Comparison of ENCODE assay signal across 12 mouse cellular contexts in genomic region chr7:135212505-135212904, GRCm38 (mm10). TPM values are rescaled to one million over a fixed set of nuclear protein-coding genes. Genes with fewer than 3 reads are reported as not detected.
DNase-seq lines count a peak whose midpoint lies in the region; ATAC-seq and TF ChIP-seq lines count a peak whose summit lies in the region.
"Had no signal": no experiment of that assay in that cellular context is flagged by ENCODE, and none has a peak within 500 bp of the region (broad histone marks: within the 10 kb centered on the region; RNA-seq: fewer than 3 reads in every experiment).

No protein-coding gene starts in this region.

- no peak overlapping the region for H3K9ac ChIP-seq in lung, embryonic 15.5 days
- H3K9ac ChIP-seq in forebrain, embryonic 12.5 days: no peak overlapping the region
- H3K9ac ChIP-seq in hindbrain, embryonic 14.5 days: no peak overlapping the region

- no peaks in the 10 kb centered on the region for H3K79me3 ChIP-seq in C2C12 (ENCODE audit: low read depth)

- intact Hi-C loops in heart, postnatal 25 days (cut with DNase I): no loop called here

- DNase-seq in embryo, embryonic 10.5 days (ENCODE audit: low spot score): peak; percentile 2
- peak; percentile 4 for DNase-seq in heart, postnatal 25 days (ENCODE audit: low spot score)
- DNase-seq in cerebellum, adult 8-10 months: no peak
- DNase-seq in cerebellum, adult 11 months: no peak
- no peak for DNase-seq in hindbrain, embryonic 14.5 days (ENCODE audit: low spot score)
- DNase-seq: cerebellum, adult 9-10 months had no signal

- H3K79me2 ChIP-seq in C2C12 (ENCODE audit: control insufficient read depth, insufficient read depth): no peaks in the 10 kb centered on the region

- H3K27me3 ChIP-seq in C2C12 (ENCODE audit: control insufficient read depth, insufficient read depth, insufficient read length): no peaks in the 10 kb centered on the region
- H3K27me3 ChIP-seq in lung, embryonic 15.5 days: no peaks in the 10 kb centered on the region
- H3K27me3 ChIP-seq in forebrain, embryonic 12.5 days: no peaks in the 10 kb centered on the region
- no peaks in the 10 kb centered on the region for H3K27me3 ChIP-seq in hindbrain, embryonic 14.5 days (ENCODE audit: control insufficient read depth, insufficient read depth, low read length)

- ATAC-seq in lung, embryonic 15.5 days (ENCODE audit: borderline replicate concordance, extremely low read depth, low FRiP score, low TSS enrichment): peak; percentile 70; the same call in 1 of the 2 replicates
- ATAC-seq in forebrain, embryonic 12.5 days (ENCODE audit: low FRiP score): no peak
- ATAC-seq in hindbrain, embryonic 14.5 days (ENCODE audit: low FRiP score): no peak
- ATAC-seq: hindbrain, embryonic 16.5 days had no signal

- H3K9me3 ChIP-seq in lung, embryonic 15.5 days: no peaks in the 10 kb centered on the region
- H3K9me3 ChIP-seq in forebrain, embryonic 12.5 days: no peaks in the 10 kb centered on the region
- H3K9me3 ChIP-seq in hindbrain, embryonic 14.5 days (ENCODE audit: control insufficient read depth, low read length): no peaks in the 10 kb centered on the region

- H3K4me3 ChIP-seq in C2C12 (ENCODE audit: insufficient read depth, poor library complexity, severe bottlenecking): no peak overlapping the region
- no peak overlapping the region for H3K4me3 ChIP-seq in lung, embryonic 15.5 days
- no peak overlapping the region for H3K4me3 ChIP-seq in forebrain, embryonic 12.5 days (replicated peaks)
- H3K4me3 ChIP-seq in hindbrain, embryonic 14.5 days (replicated peaks; ENCODE audit: low read length): no peak overlapping the region

- no peaks in the 10 kb centered on the region for H3K4me1 ChIP-seq in lung, embryonic 15.5 days
- H3K4me1 ChIP-seq in forebrain, embryonic 12.5 days: no peaks in the 10 kb centered on the region; the same call in 1 of the 2 replicates
- no peaks in the 10 kb centered on the region for H3K4me1 ChIP-seq in hindbrain, embryonic 14.5 days (replicated peaks; ENCODE audit: control insufficient read depth, insufficient read depth, low read length)

- no peaks in the 10 kb centered on the region for H3K36me3 ChIP-seq in C2C12 (ENCODE audit: control insufficient read depth, insufficient read depth)
- H3K36me3 ChIP-seq in lung, embryonic 15.5 days: no peaks in the 10 kb centered on the region
- H3K36me3 ChIP-seq in forebrain, embryonic 12.5 days (replicated peaks): no peaks in the 10 kb centered on the region
- H3K36me3 ChIP-seq in hindbrain, embryonic 14.5 days (replicated peaks; ENCODE audit: control insufficient read depth, insufficient read depth): no peaks in the 10 kb centered on the region
- H3K36me3 ChIP-seq: G1E had no signal

- no peak overlapping the region for H3K4me2 ChIP-seq in lung, embryonic 15.5 days
- H3K4me2 ChIP-seq in forebrain, embryonic 12.5 days: no peak overlapping the region
- H3K4me2 ChIP-seq in hindbrain, embryonic 14.5 days (replicated peaks): no peak overlapping the region

- WGBS in lung, embryonic 15.5 days: 21% methylated on average over 2 of the region's 2 CpGs
- WGBS in forebrain, embryonic 12.5 days: 73% methylated on average over 2 of the region's 2 CpGs
- WGBS in hindbrain, embryonic 14.5 days: 56% methylated on average over 2 of the region's 2 CpGs

- no peak overlapping the region for H3K27ac ChIP-seq in lung, embryonic 15.5 days
- no peak overlapping the region for H3K27ac ChIP-seq in forebrain, embryonic 12.5 days
- H3K27ac ChIP-seq in hindbrain, embryonic 14.5 days: no peak overlapping the region

- no peak overlapping the region for H3ac ChIP-seq in C2C12 (ENCODE audit: control insufficient read depth, insufficient read length, low read depth)

- no peak for TF ChIP-seq CTCF in C2C12 (IDR thresholded peaks at IDR 0.05; ENCODE audit: control insufficient read depth, insufficient read depth, insufficient read length)

TF ChIP-seq in C2C12, 6 proteins besides CTCF, POLR2A, EP300 and RAD21:
- TF ChIP-seq MAX (IDR thresholded peaks at IDR 0.05): peak; percentile 60
- TF ChIP-seq USF1 (IDR thresholded peaks at IDR 0.05; ENCODE audit: low read depth): no peak
- TF ChIP-seq MYOG (IDR thresholded peaks at IDR 0.05; ENCODE audit: control insufficient read depth, extremely low read depth, insufficient read length): no peak
- peak; percentile 41 for TF ChIP-seq MYOD1 (IDR thresholded peaks at IDR 0.05; ENCODE audit: control insufficient read depth, insufficient read length, low read depth)
- TF ChIP-seq FOSL1 (IDR thresholded peaks at IDR 0.05; ENCODE audit: insufficient read depth, low read length, poor library complexity, severe bottlenecking): peak; percentile 43
TF ChIP-seq in C2C12: peak in this region for 3.

RNA-seq across cellular contexts. Expression of gene Nps, which starts 46.0 kb away (rescaled TPM):
- polyA plus RNA-seq in C2C12 (2012; fragmentation: generic; extraction: Trizol): not detected
- not detected for total RNA-seq in heart, postnatal 25 days (2021)
- 0.24 TPM in 1 of 2 replicates, not detected in the other for polyA plus RNA-seq in lung, embryonic 15.5 days (2015; fragmentation: Nextera tagmentation; extraction: Ambion mirVana)
- polyA plus RNA-seq in forebrain, embryonic 12.5 days (2016; fragmentation: Nextera tagmentation; extraction: Ambion mirVana): not detected in 2 replicates
- polyA plus RNA-seq in hindbrain, embryonic 14.5 days (2014; fragmentation: Nextera tagmentation; extraction: Ambion mirVana): not detected in 2 replicates
- polyA plus RNA-seq: G1E; liver, embryonic 16.5 days had no signal

Comparison
In these comparisons a context has a peak if more than half of its experiments do, and no peak if none do; other contexts are left out.
1. DNase-seq: peak in embryo, embryonic 10.5 days (single experiment) and heart, postnatal 25 days (single experiment); none in cerebellum, adult 8-10 months (single experiment), cerebellum, adult 11 months (single experiment) and hindbrain, embryonic 14.5 days (single experiment).